In genomic region chr9:32525787-32526186, GRCm38 (mm10) we compare ENCODE assay signal across 17 mouse cellular contexts. TPM values are rescaled to one million over a fixed set of nuclear protein-coding genes. Genes with fewer than 3 reads are reported as not detected.
DNase-seq lines count a peak whose midpoint lies in the region; ATAC-seq and TF ChIP-seq lines count a peak whose summit lies in the region.
"Had no signal": no experiment of that assay in that cellular context is flagged by ENCODE, and none has a peak within 500 bp of the region (broad histone marks: within the 10 kb centered on the region; RNA-seq: fewer than 3 reads in every experiment).

No protein-coding gene starts in this region.

- peaks cover 8% of the 10 kb centered on the region; the same call in 1 of the 2 replicates for H3K4me1 ChIP-seq in intestine, embryonic 14.5 days (replicated peaks; ENCODE audit: control insufficient read depth, insufficient read depth, low read length)
- peaks cover 4% of the 10 kb centered on the region for H3K4me1 ChIP-seq in intestine, embryonic 16.5 days (ENCODE audit: control insufficient read depth, insufficient read depth, low read length)
- peaks cover 18% of the 10 kb centered on the region for H3K4me1 ChIP-seq in liver, postnatal 0 days (ENCODE audit: insufficient read depth)
- H3K4me1 ChIP-seq in heart, embryonic 14.5 days (ENCODE audit: control insufficient read depth in 2 of 2, insufficient read depth in 2 of 2, low read length in 2 of 2): peaks cover 10 to 18% of the 10 kb centered on the region in 2 experiments; a peak in 3 of 4 replicates
- H3K4me1 ChIP-seq in neural tube, embryonic 15.5 days: no peaks in the 10 kb centered on the region
- H3K4me1 ChIP-seq: embryonic facial prominence, embryonic 15.5 days; midbrain, embryonic 12.5 days had no signal

- H3K4me2 ChIP-seq in intestine, embryonic 14.5 days (ENCODE audit: low read length): no peak overlapping the region
- H3K4me2 ChIP-seq in intestine, embryonic 16.5 days (ENCODE audit: low read depth, low read length): no peak overlapping the region
- no peak overlapping the region; the same call in 1 of the 2 replicates for H3K4me2 ChIP-seq in liver, postnatal 0 days (ENCODE audit: low read depth, low read length)
- no peak overlapping the region for H3K4me2 ChIP-seq in heart, embryonic 14.5 days (ENCODE audit: low read length)
- no peak overlapping the region for H3K4me2 ChIP-seq in neural tube, embryonic 15.5 days
- H3K4me2 ChIP-seq: embryonic facial prominence, embryonic 15.5 days; liver, embryonic 12.5 days; midbrain, embryonic 12.5 days had no signal

- no peak overlapping the region for H3K4me3 ChIP-seq in gastrocnemius, adult 2 months
- no peak overlapping the region for H3K4me3 ChIP-seq in intestine, embryonic 14.5 days (ENCODE audit: low read depth, low read length)
- H3K4me3 ChIP-seq in intestine, embryonic 16.5 days (ENCODE audit: low read length): no peak overlapping the region
- no peak overlapping the region for H3K4me3 ChIP-seq in liver, postnatal 0 days (ENCODE audit: low read depth, low read length)
- H3K4me3 ChIP-seq in heart, embryonic 14.5 days (ENCODE audit: control insufficient read depth in 1 of 2, insufficient read depth in 1 of 2, low read depth in 1 of 2, low read length in 2 of 2): no peak overlapping the region
- no peak overlapping the region for H3K4me3 ChIP-seq in neural tube, embryonic 15.5 days (replicated peaks)
- H3K4me3 ChIP-seq: embryonic facial prominence, embryonic 15.5 days; forebrain, embryonic 10.5 days; hindbrain, embryonic 10.5 days; liver, embryonic 12.5 days; midbrain, embryonic 12.5 days had no signal

- no peaks in the 10 kb centered on the region for H3K36me3 ChIP-seq in intestine, embryonic 14.5 days (ENCODE audit: control insufficient read depth, insufficient read depth, low read length)
- H3K36me3 ChIP-seq in intestine, embryonic 16.5 days (ENCODE audit: control insufficient read depth, insufficient read depth, low read length): no peaks in the 10 kb centered on the region
- H3K36me3 ChIP-seq in liver, postnatal 0 days (replicated peaks; ENCODE audit: insufficient read depth, low read length): no peaks in the 10 kb centered on the region
- H3K36me3 ChIP-seq in heart, embryonic 14.5 days (ENCODE audit: control insufficient read depth, insufficient read depth, low read length): no peaks in the 10 kb centered on the region
- no peaks in the 10 kb centered on the region for H3K36me3 ChIP-seq in neural tube, embryonic 15.5 days
- H3K36me3 ChIP-seq: embryonic facial prominence, embryonic 15.5 days; forebrain, embryonic 10.5 days; hindbrain, embryonic 10.5 days; liver, embryonic 12.5 days; midbrain, embryonic 12.5 days had no signal

- TF ChIP-seq EP300 in liver, postnatal 0 days (IDR thresholded peaks at IDR 0.05; ENCODE audit: low read depth): 0 out of 2 replicates have a peak, but pooled peaks have one; percentile 43

- H3K27me3 ChIP-seq in intestine, embryonic 14.5 days (replicated peaks; ENCODE audit: control insufficient read depth, insufficient read depth, low read length): no peaks in the 10 kb centered on the region
- no peaks in the 10 kb centered on the region for H3K27me3 ChIP-seq in intestine, embryonic 16.5 days (replicated peaks; ENCODE audit: control insufficient read depth, insufficient read depth, low read length)
- H3K27me3 ChIP-seq in liver, postnatal 0 days (ENCODE audit: insufficient read depth, low read length): no peaks in the 10 kb centered on the region
- no peaks in the 10 kb centered on the region for H3K27me3 ChIP-seq in heart, embryonic 14.5 days (ENCODE audit: control insufficient read depth, insufficient read depth, low read length)
- H3K27me3 ChIP-seq in neural tube, embryonic 15.5 days (replicated peaks): no peaks in the 10 kb centered on the region
- H3K27me3 ChIP-seq: embryonic facial prominence, embryonic 15.5 days; liver, embryonic 12.5 days; midbrain, embryonic 12.5 days had no signal

- ATAC-seq in intestine, embryonic 14.5 days (replicated peaks; ENCODE audit: low FRiP score, low TSS enrichment, low read depth): no peak
- no peak for ATAC-seq in intestine, embryonic 16.5 days
- ATAC-seq in liver, postnatal 0 days: no peak
- no peak for ATAC-seq in heart, embryonic 14.5 days (ENCODE audit: insufficient number of reproducible peaks, insufficient read depth, low FRiP score, low read depth)
- no peak for ATAC-seq in neural tube, embryonic 15.5 days (ENCODE audit: low FRiP score)
- ATAC-seq: liver, embryonic 12.5 days had no signal

- no peak for DNase-seq in gastrocnemius, adult 2 months
- DNase-seq in gastrocnemius, postnatal 4 days (ENCODE audit: low spot score in 2 of 2): no peak
- DNase-seq in intestine, embryonic 14.5 days (ENCODE audit: low spot score): peak; percentile 43
- DNase-seq in liver, postnatal 0 days: no peak
- DNase-seq in liver: no peak
- DNase-seq: cerebellum, adult 9-11 months; right cerebral cortex, postnatal 25 days; thymus, postnatal 25 days had no signal

- no peak for TF ChIP-seq CTCF in gastrocnemius, adult 2 months (IDR thresholded peaks at IDR 0.05)
- no peak for TF ChIP-seq CTCF in liver, postnatal 0 days (IDR thresholded peaks at IDR 0.05; ENCODE audit: low read depth)

- no peaks in the 10 kb centered on the region for H3K9me3 ChIP-seq in intestine, embryonic 14.5 days (ENCODE audit: control insufficient read depth, low read length)
- no peaks in the 10 kb centered on the region for H3K9me3 ChIP-seq in intestine, embryonic 16.5 days (ENCODE audit: control insufficient read depth, low read length)
- H3K9me3 ChIP-seq in liver, postnatal 0 days (ENCODE audit: low read length): no peaks in the 10 kb centered on the region
- H3K9me3 ChIP-seq in heart, embryonic 14.5 days (ENCODE audit: control insufficient read depth, low read length): no peaks in the 10 kb centered on the region
- no peaks in the 10 kb centered on the region for H3K9me3 ChIP-seq in neural tube, embryonic 15.5 days (replicated peaks)
- H3K9me3 ChIP-seq: embryonic facial prominence, embryonic 15.5 days; forebrain, embryonic 10.5 days; hindbrain, embryonic 10.5 days; liver, embryonic 12.5 days; midbrain, embryonic 12.5 days had no signal

- no peak overlapping the region for H3K9ac ChIP-seq in intestine, embryonic 14.5 days (ENCODE audit: low read length)
- no peak overlapping the region for H3K9ac ChIP-seq in intestine, embryonic 16.5 days (ENCODE audit: low read depth, low read length)
- H3K9ac ChIP-seq in liver, postnatal 0 days (replicated peaks): no peak overlapping the region
- no peak overlapping the region for H3K9ac ChIP-seq in heart, embryonic 14.5 days (ENCODE audit: low read length)
- no peak overlapping the region for H3K9ac ChIP-seq in neural tube, embryonic 15.5 days (replicated peaks)
- H3K9ac ChIP-seq: embryonic facial prominence, embryonic 15.5 days; liver, embryonic 12.5 days; midbrain, embryonic 12.5 days had no signal

- intact Hi-C loops in gastrocnemius, adult 2 months (cut with DNase I): no loop called here

- 68% methylated on average over 5 of the region's 5 CpGs for WGBS in intestine, embryonic 14.5 days
- WGBS in intestine, embryonic 16.5 days: 65% methylated on average over 5 of the region's 5 CpGs
- WGBS in liver, postnatal 0 days (ENCODE audit: insufficient replicate concordance): 66% methylated on average over 5 of the region's 5 CpGs
- 47% methylated on average over 5 of the region's 5 CpGs for WGBS in heart, embryonic 14.5 days
- WGBS in neural tube, embryonic 15.5 days: 77% methylated on average over 5 of the region's 5 CpGs

- peak overlapping the region; percentile 69 for H3K27ac ChIP-seq in gastrocnemius, adult 2 months
- H3K27ac ChIP-seq in intestine, embryonic 14.5 days (ENCODE audit: low read depth): 0 out of 2 replicates have a peak overlapping the region, but pooled peaks have one; percentile 2
- no peak overlapping the region for H3K27ac ChIP-seq in intestine, embryonic 16.5 days (ENCODE audit: low read length)
- 0 out of 2 replicates have a peak overlapping the region, but pooled peaks have one; percentile 51 for H3K27ac ChIP-seq in liver, postnatal 0 days (ENCODE audit: low read depth)
- peak overlapping the region; percentile 37 to 60; a peak in 3 of 4 replicates for H3K27ac ChIP-seq in heart, embryonic 14.5 days (replicated peaks in 1 of 2; ENCODE audit: control insufficient read depth in 1 of 2, insufficient read depth in 1 of 2, low read depth in 2 of 2, low read length in 2 of 2)
- no peak overlapping the region for H3K27ac ChIP-seq in neural tube, embryonic 15.5 days (replicated peaks)
- H3K27ac ChIP-seq: embryonic facial prominence, embryonic 15.5 days; forebrain, embryonic 10.5 days; hindbrain, embryonic 10.5 days; liver, embryonic 12.5 days; macrophage; midbrain, embryonic 12.5 days had no signal

RNA-seq across cellular contexts. Expression of gene Fli1, which starts 16.9 kb away (rescaled TPM):
- total RNA-seq in gastrocnemius, adult 2 months (2021): 1 to 10 TPM; 7.9 to 8.5 TPM
- 10 to 100 TPM; 22.3 to 27.9 TPM for total RNA-seq in gastrocnemius, postnatal 4 days (2021)
- polyA plus RNA-seq in intestine, embryonic 14.5 days (2014; fragmentation: Nextera tagmentation; extraction: Ambion mirVana): 14.8 and 15.0 TPM in 2 replicates
- 10.1 and 10.3 TPM in 2 replicates for polyA plus RNA-seq in intestine, embryonic 16.5 days (2015; fragmentation: Nextera tagmentation; extraction: Ambion mirVana)
- 9.4 and 11.5 TPM in 2 replicates for polyA plus RNA-seq in liver, postnatal 0 days (2015; fragmentation: Nextera tagmentation; extraction: Ambion mirVana)
- polyA plus RNA-seq in heart, embryonic 14.5 days (2014; fragmentation: Nextera tagmentation; extraction: Ambion mirVana): 20.6 and 22.4 TPM in 2 replicates
- 7.9 and 12.5 TPM in 2 replicates for polyA plus RNA-seq in neural tube, embryonic 15.5 days (2015; fragmentation: Nextera tagmentation; extraction: Ambion mirVana)

Comparison
In these comparisons a context has a peak if more than half of its experiments do, and no peak if none do; other contexts are left out.
1. H3K27ac ChIP-seq: peak in gastrocnemius, adult 2 months (single experiment), intestine, embryonic 14.5 days (single experiment), liver, postnatal 0 days (single experiment) and heart, embryonic 14.5 days (2 of 2); none in intestine, embryonic 16.5 days (single experiment) and neural tube, embryonic 15.5 days (single experiment).